Mouse (Mus musculus) forebrain, postnatal 0 days (tissue): ENCODE results near the gene Gmeb1. TPM values are rescaled to one million over a fixed set of nuclear protein-coding genes. Genes with fewer than 3 reads are reported as not detected.

Experiments
- ATAC-seq: fragments of 200-750 bp; cut with Nextera tagmentation; 2 replicates; pipeline ENCODE4 v1.8.0; 2017; ENCODE audit warnings: mild to moderate bottlenecking, moderate library complexity
- DNase-seq: peaks from one replicate; pipeline ENCODE4 v3.0.0-alpha.2; 2015
- H3K27ac ChIP-seq: fragments of 300-500 bp; sonication (generic); 2 replicates; pipeline ENCODE4 v1.5.1; 2014; ENCODE audit warnings: low read depth, mild to moderate bottlenecking, antibody characterized with exemption, low read length, moderate library complexity, mixed read lengths
- H3K27me3 ChIP-seq: fragments of 300-500 bp; sonication (generic); 2 replicates; pipeline ENCODE4 v1.6.1; 2014; ENCODE audit warnings: mild to moderate bottlenecking, low read length, mixed read lengths; ENCODE audit not compliant: insufficient read depth
- H3K36me3 ChIP-seq: fragments of 300-500 bp; sonication (generic); 2 replicates; pipeline ENCODE4 v1.6.1; 2014; ENCODE audit warnings: mild to moderate bottlenecking, moderate library complexity; ENCODE audit not compliant: insufficient read depth
- H3K4me1 ChIP-seq: fragments of 300-500 bp; sonication (generic); 2 replicates; pipeline ENCODE4 v1.6.1; 2014; ENCODE audit warnings: antibody characterized with exemption; ENCODE audit not compliant: insufficient read depth
- H3K4me2 ChIP-seq: fragments of 300-500 bp; sonication (generic); 2 replicates; pipeline ENCODE4 v1.6.1; 2014; ENCODE audit warnings: low read depth, mild to moderate bottlenecking, moderate library complexity
- H3K4me3 ChIP-seq: fragments of 300-500 bp; sonication (generic); 2 replicates; pipeline ENCODE4 v1.5.1; 2014; ENCODE audit warnings: low read depth, low read length, mixed read lengths
- H3K9ac ChIP-seq: fragments of 300-500 bp; sonication (generic); 2 replicates; pipeline ENCODE4 v1.6.1; 2014; ENCODE audit warnings: mild to moderate bottlenecking
- H3K9me3 ChIP-seq: fragments of 300-500 bp; sonication (generic); 2 replicates; pipeline ENCODE4 v1.6.1; 2016; ENCODE audit warnings: low read length
- CTCF ChIP-seq: sonication (generic); IDR thresholded peaks from 2 replicates; pipeline ENCODE4 v1.5.1; 2016; ENCODE audit warnings: antibody characterized with exemption, control low read depth, low read depth
- WGBS: fragments of 180-500 bp; shearing (Covaris S2); extraction: QIAGEN DNeasy Blood & Tissue Kit; methylation state at CpG from one replicate; pipeline ENCODE4 v1.1.7; 2014; 5-methylcytosine and 5-hydroxymethylcytosine counted together
- polyA plus RNA-seq: library from polyadenylated mRNA; unstranded; fragments of >200 nt; fragmentation: Nextera tagmentation; extraction: Ambion mirVana; gene quantifications from 2 replicates; pipeline ENCODE4 v1.2.1, GENCODE M21; 2015
- total RNA-seq: library from RNA; depleted of rRNA; stranded (reverse); fragments of >200 nt; gene quantifications from 2 replicates; pipeline ENCODE4 v1.2.3, GENCODE M21; 2014

Gene Gmeb1
- total and polyA plus RNA-seq, 2 experiments from 2014 or later: 21.3 to 34.0 TPM

- Histone ChIP-seq H3K9me3 (no peaks in the 10 kb centered on the region), H3K9ac (no peak overlapping the region), H3K27ac (no peak overlapping the region), H3K36me3 (peaks cover 46% of the 10 kb centered on the region), H3K4me2 (no peak overlapping the region), H3K27me3 (no peaks in the 10 kb centered on the region), H3K4me1 (no peaks in the 10 kb centered on the region), H3K4me3 (no peak overlapping the region)
- ATAC-seq (no peak), DNase-seq (no peak)
- no peak for TF ChIP-seq CTCF
- 95% methylated on average over 4 of the region's 4 CpGs for WGBS
Measured at GRCm38 (mm10) chr4:132207280-132207679, 54.1 kb downstream of the Gmeb1 start.

- TF ChIP-seq CTCF: no peak
- H3K36me3 ChIP-seq: peaks cover 22% of the 10 kb centered on the region
- peaks cover 14% of the 10 kb centered on the region; the same call in 1 of the 2 replicates for H3K4me1 ChIP-seq
- no peak overlapping the region for H3K4me2 ChIP-seq
- ATAC-seq (no peak), DNase-seq (no peak)
- no peak overlapping the region for H3K4me3 ChIP-seq
- H3K9me3 ChIP-seq: no peaks in the 10 kb centered on the region
- H3K9ac ChIP-seq: no peak overlapping the region
- no peak overlapping the region for H3K27ac ChIP-seq
- no peaks in the 10 kb centered on the region for H3K27me3 ChIP-seq
Measured at GRCm38 (mm10) chr4:132198771-132199170, 62.6 kb downstream of the Gmeb1 start.

GRCm38 (mm10) chr4:132198285-132198712 is 63.1 kb downstream of the Gmeb1 start:
- H3K4me3 ChIP-seq: no peak overlapping the region
- H3K27me3 ChIP-seq: no peaks in the 10 kb centered on the region
- H3K4me2 ChIP-seq: no peak overlapping the region
- H3K27ac ChIP-seq: no peak overlapping the region
- H3K36me3 ChIP-seq: peaks cover 18% of the 10 kb centered on the region; the same call in 1 of the 2 replicates
- H3K9ac ChIP-seq: no peak overlapping the region
- no peaks in the 10 kb centered on the region for H3K9me3 ChIP-seq
- peaks cover 14% of the 10 kb centered on the region; the same call in 1 of the 2 replicates for H3K4me1 ChIP-seq
- 51% methylated on average over 4 of the region's 4 CpGs for WGBS
- peak; percentile 46 for TF ChIP-seq CTCF
- DNase-seq: no peak
- ATAC-seq: no peak

DNA sequence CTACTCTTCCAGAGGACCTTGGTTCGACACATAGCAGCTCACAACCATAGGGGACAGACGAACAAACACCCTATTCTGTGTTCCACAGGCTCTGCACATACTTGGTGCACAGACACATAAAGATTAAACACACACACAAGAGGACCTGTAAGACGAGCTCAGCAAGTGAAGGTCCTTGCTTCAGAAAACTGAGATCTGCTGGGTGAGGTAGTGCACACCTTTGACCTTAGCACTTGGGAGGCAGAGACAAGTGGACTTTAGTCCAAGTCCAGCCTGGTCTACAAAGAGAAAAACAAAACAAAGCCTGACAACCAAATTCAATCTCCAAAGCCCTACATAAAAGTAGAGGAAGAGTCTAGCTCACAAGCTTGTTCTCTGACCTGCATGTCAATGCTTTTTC is 66.4 kb downstream of the Gmeb1 start:
- Histone ChIP-seq H3K27ac (no peak overlapping the region), H3K4me3 (no peak overlapping the region), H3K9me3 (no peaks in the 10 kb centered on the region), H3K4me1 (peaks cover 6% of the 10 kb centered on the region; the same call in 1 of the 2 replicates), H3K36me3 (peaks cover 10% of the 10 kb centered on the region; the same call in 1 of the 2 replicates), H3K4me2 (no peak overlapping the region), H3K9ac (no peak overlapping the region), H3K27me3 (no peaks in the 10 kb centered on the region)
- DNase-seq: no peak
- no peak for TF ChIP-seq CTCF
- no peak for ATAC-seq
- WGBS: 95% methylated on average over 3 of the region's 3 CpGs

- Histone ChIP-seq H3K4me1 (peaks cover 6% of the 10 kb centered on the region; the same call in 1 of the 2 replicates), H3K36me3 (peaks cover 8% of the 10 kb centered on the region; the same call in 1 of the 2 replicates), H3K4me3 (no peak overlapping the region), H3K27ac (no peak overlapping the region), H3K4me2 (no peak overlapping the region), H3K9ac (no peak overlapping the region), H3K27me3 (no peaks in the 10 kb centered on the region), H3K9me3 (no peaks in the 10 kb centered on the region)
- DNase-seq: no peak
- 95% methylated on average over 6 of the region's 6 CpGs for WGBS
- ATAC-seq: no peak
- TF ChIP-seq CTCF: no peak
Measured at GRCm38 (mm10) chr4:132194373-132194772, 67.0 kb downstream of the Gmeb1 start.

DNA sequence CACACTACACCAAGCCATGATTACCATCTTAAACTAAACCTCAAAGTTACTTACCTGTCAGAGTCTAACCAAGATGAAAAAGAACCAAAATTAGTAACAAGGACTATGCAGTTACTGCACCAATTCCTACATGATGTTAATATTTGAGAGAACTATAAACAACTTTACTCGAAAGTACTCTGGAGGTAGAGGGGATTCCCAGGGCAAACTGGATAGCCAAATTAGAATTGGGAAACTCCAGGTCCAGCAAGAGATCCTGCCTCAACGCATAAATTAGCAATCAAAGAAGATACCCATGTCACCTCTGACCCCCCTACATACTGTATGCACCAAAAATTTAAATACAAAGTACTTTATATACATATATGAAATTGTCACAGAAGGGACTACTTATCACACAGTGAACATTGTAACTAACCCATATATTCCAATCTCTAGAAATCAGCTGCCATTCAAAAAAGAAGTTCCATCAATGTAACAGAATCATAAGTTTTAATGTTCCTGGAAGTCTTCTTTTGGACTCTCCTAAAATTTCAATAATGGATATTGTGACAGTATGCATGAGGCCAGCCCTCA is 73.5 kb downstream of the Gmeb1 start:
- Histone ChIP-seq H3K4me2 (no peak overlapping the region), H3K36me3 (peaks cover 13% of the 10 kb centered on the region), H3K4me1 (no peaks in the 10 kb centered on the region), H3K9me3 (no peaks in the 10 kb centered on the region), H3K27ac (no peak overlapping the region), H3K4me3 (no peak overlapping the region), H3K9ac (no peak overlapping the region), H3K27me3 (no peaks in the 10 kb centered on the region)
- ATAC-seq: no peak
- WGBS: 99% methylated on average over 2 of the region's 2 CpGs
- DNase-seq: no peak
- no peak for TF ChIP-seq CTCF

GRCm38 (mm10) chr4:132183162-132183561 is 78.2 kb downstream of the Gmeb1 start:
- 96% methylated on average over 3 of the region's 3 CpGs for WGBS
- Histone ChIP-seq H3K4me3 (no peak overlapping the region), H3K9me3 (no peaks in the 10 kb centered on the region), H3K4me2 (no peak overlapping the region), H3K9ac (no peak overlapping the region), H3K27me3 (no peaks in the 10 kb centered on the region), H3K27ac (no peak overlapping the region), H3K4me1 (no peaks in the 10 kb centered on the region), H3K36me3 (peaks cover 11% of the 10 kb centered on the region)
- ATAC-seq (no peak), DNase-seq (no peak)
- TF ChIP-seq CTCF: no peak
